Mouse (Mus musculus): Measurements from ENCODE around the gene Ncor1. TPM values are rescaled to one million over a fixed set of nuclear protein-coding genes. Genes with fewer than 3 reads are reported as not detected.

Ncor1 gene
- polyA plus RNA-seq, 1 experiment from 2014 or later = 63.3 TPM

DNA sequence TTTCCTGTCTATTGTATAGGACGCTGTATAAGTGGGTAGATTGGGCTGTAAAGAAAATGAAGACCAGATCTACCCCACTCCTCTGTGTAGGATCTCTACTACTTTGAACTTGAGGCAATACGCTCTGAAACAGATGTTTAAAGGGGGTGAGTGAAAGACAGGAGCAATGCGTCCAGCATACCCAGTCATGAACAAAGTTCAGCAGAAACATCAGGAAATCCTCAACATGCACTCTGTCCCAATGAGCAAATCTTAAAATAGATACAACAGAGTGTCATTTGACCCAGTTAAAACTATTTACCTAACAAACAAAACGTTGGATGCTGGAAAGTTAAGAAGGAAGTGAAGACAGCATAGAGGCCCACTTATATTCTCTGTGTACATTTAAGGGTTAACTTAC lies 106.4 kb downstream of the Ncor1 start:
- Histone ChIP-seq H3K36me3 (replicated peaks) (peaks cover 71% of the 10 kb centered on the region), H3K27ac (replicated peaks) (no peak overlapping the region)
- no peak for ATAC-seq (ENCODE audit: insufficient read depth)

DNA sequence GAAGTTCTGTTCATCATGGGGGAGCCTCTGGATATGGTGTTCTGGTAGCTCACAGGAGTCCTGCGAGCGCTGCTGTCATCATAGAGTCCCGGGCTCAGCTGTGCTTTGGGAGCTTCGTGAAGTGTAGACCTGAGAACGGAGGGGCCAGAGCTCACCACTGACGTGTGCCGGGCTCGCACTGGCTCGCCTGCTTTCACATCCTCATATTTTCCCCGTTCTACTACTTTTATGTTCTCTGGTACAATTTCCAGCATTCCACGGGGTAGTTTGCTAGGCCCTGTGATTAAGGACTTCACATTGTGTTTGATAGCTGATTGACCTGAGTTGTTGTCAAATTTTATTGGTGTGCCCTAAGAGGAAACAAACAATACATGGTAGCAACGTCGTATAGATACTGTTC lies 115.3 kb downstream of the Ncor1 start:
- Histone ChIP-seq H3K27ac (replicated peaks) (no peak overlapping the region), H3K4me1 (replicated peaks) (no peaks in the 10 kb centered on the region), H3K9me3 (replicated peaks) (no peaks in the 10 kb centered on the region), H3K4me2 (no peak overlapping the region), H3K4me3 (replicated peaks) (no peak overlapping the region), H3K36me3 (replicated peaks) (peaks cover 57% of the 10 kb centered on the region), H3K9ac (no peak overlapping the region), H3K27me3 (no peaks in the 10 kb centered on the region)
- 89% methylated on average over 13 of the region's 13 CpGs for WGBS (ENCODE audit: insufficient replicate concordance)
- no peak for ATAC-seq (ENCODE audit: insufficient read depth)

More for the DNA sequence above, 106.4 kb downstream of the Ncor1 start:
- no peak overlapping the region for H3K9ac ChIP-seq
- no peak overlapping the region for H3K4me2 ChIP-seq
- H3K27me3 ChIP-seq = no peaks in the 10 kb centered on the region
- H3K9me3 ChIP-seq (replicated peaks) = no peaks in the 10 kb centered on the region
- no peaks in the 10 kb centered on the region for H3K4me1 ChIP-seq (replicated peaks)
- 67% methylated on average over 4 of the region's 4 CpGs for WGBS (ENCODE audit: insufficient replicate concordance)
- no peak overlapping the region for H3K4me3 ChIP-seq (replicated peaks)

GRCm38 (mm10) chr11:62332228-62332627 lies 126.1 kb downstream of the Ncor1 start:
- Histone ChIP-seq H3K36me3 (replicated peaks) (peaks cover 91% of the 10 kb centered on the region), H3K4me2 (no peak overlapping the region), H3K4me3 (replicated peaks) (no peak overlapping the region), H3K9ac (no peak overlapping the region), H3K4me1 (replicated peaks) (no peaks in the 10 kb centered on the region), H3K27ac (replicated peaks) (no peak overlapping the region), H3K9me3 (replicated peaks) (no peaks in the 10 kb centered on the region), H3K27me3 (no peaks in the 10 kb centered on the region)
- no peak for ATAC-seq (ENCODE audit: insufficient read depth)
- WGBS (ENCODE audit: insufficient replicate concordance) = 82% methylated on average over 4 of the region's 4 CpGs

DNA sequence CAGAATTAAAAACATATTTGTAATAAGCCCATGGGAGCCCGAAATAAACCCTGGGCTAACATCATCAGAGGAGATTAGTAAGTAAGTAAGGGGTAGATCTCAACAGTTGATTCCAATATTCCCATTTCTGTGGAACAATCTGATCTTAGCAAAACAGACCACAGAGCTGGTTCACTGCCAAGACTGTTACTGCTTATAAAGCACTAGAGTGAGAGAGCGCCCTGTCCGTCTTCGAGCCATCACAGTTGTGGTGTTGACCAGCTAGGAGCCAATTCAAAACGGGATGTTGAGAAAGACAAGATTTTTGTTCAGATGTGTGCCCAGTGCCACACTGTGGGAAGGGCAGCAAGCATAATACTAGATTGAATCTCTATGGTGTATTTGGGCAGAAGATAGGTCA lies 127.2 kb downstream of the Ncor1 start:
- Histone ChIP-seq H3K27me3 (no peaks in the 10 kb centered on the region), H3K4me1 (replicated peaks) (no peaks in the 10 kb centered on the region), H3K4me2 (no peak overlapping the region), H3K36me3 (replicated peaks) (peaks cover 92% of the 10 kb centered on the region), H3K9ac (no peak overlapping the region), H3K27ac (replicated peaks) (no peak overlapping the region), H3K4me3 (replicated peaks) (no peak overlapping the region), H3K9me3 (replicated peaks) (no peaks in the 10 kb centered on the region)
- ATAC-seq (ENCODE audit: insufficient read depth) = no peak
- 86% methylated on average over 5 of the region's 5 CpGs for WGBS (ENCODE audit: insufficient replicate concordance)

DNA sequence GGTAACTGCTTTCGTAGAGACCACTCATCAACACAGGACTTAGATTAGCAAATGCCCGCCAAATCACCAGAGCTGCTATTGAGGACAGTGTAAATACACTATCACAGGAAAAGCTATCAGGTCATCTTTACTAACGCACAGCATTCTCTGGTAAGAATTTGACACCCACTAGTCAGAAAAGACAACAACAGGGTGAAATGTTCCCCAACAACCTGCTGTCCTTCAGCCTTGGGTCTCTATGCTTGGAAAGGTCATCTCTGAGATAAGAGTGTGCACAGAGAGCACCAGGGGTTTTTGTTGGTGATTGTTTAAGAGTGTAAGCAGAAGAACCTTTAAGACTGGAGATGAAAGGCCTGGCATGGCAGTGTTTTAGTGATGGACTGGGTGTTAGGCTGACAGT lies 134.7 kb downstream of the Ncor1 start:
- Histone ChIP-seq H3K36me3 (replicated peaks) (peaks cover 92% of the 10 kb centered on the region), H3K27ac (replicated peaks) (no peak overlapping the region), H3K4me1 (replicated peaks) (no peaks in the 10 kb centered on the region), H3K9me3 (replicated peaks) (no peaks in the 10 kb centered on the region), H3K9ac (no peak overlapping the region), H3K4me2 (no peak overlapping the region), H3K27me3 (no peaks in the 10 kb centered on the region), H3K4me3 (replicated peaks) (no peak overlapping the region)
- WGBS (ENCODE audit: insufficient replicate concordance) = 66% methylated on average over 3 of the region's 3 CpGs
- no peak for ATAC-seq (ENCODE audit: insufficient read depth)

GRCm38 (mm10) chr11:62320097-62320496 lies 138.2 kb downstream of the Ncor1 start:
- Histone ChIP-seq H3K9me3 (replicated peaks) (no peaks in the 10 kb centered on the region), H3K27ac (replicated peaks) (no peak overlapping the region), H3K4me2 (no peak overlapping the region), H3K9ac (no peak overlapping the region), H3K27me3 (no peaks in the 10 kb centered on the region), H3K4me3 (replicated peaks) (no peak overlapping the region), H3K36me3 (replicated peaks) (peaks cover 92% of the 10 kb centered on the region), H3K4me1 (replicated peaks) (no peaks in the 10 kb centered on the region)
- no peak for ATAC-seq (ENCODE audit: insufficient read depth)
- 71% methylated on average over 3 of the region's 3 CpGs for WGBS (ENCODE audit: insufficient replicate concordance)

DNA sequence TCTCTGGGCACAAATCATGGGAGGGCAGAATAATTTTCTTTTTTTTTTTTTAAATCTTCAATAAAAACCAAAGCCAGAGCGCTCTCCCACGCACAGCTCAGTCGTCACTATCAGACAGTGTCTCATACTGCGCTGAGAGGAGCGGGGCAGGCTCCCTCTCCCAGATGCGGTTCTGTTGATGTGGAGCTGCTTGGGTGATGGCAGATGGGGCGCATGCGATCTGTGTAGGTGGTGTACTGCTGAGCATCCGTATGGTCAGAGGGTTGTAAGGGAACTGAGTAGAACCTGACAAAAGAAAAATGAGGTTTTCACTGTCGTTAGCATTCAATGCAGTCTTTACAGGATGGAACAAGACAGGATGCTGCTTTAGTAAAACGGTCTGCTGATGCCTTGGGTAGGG lies 140.6 kb downstream of the Ncor1 start:
- Histone ChIP-seq H3K4me3 (replicated peaks) (no peak overlapping the region), H3K4me2 (no peak overlapping the region), H3K36me3 (replicated peaks) (peaks cover 94% of the 10 kb centered on the region), H3K27me3 (no peaks in the 10 kb centered on the region), H3K27ac (replicated peaks) (no peak overlapping the region), H3K9ac (no peak overlapping the region), H3K9me3 (replicated peaks) (no peaks in the 10 kb centered on the region), H3K4me1 (replicated peaks) (no peaks in the 10 kb centered on the region)
- no peak for ATAC-seq (ENCODE audit: insufficient read depth)
- WGBS (ENCODE audit: insufficient replicate concordance) = 84% methylated on average over 11 of the region's 11 CpGs

DNA sequence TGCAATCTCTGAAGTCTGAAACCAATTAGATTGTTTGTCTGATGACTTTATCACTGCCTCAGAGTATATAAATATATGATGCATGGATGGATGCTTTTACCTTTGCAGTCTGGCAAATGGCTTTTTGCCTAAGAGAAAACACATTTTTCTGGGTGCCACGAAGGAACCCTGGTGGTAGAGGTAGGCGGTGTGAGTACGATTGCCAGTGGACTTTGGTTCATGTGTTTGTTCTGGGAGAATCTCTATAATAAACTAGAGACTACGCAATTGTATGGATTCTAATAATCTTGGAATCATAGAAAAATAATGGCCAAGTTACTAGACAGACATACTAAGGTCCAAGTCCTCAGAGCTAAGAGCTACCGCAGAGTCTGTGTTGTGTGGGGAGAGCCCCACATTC lies 143.4 kb downstream of the Ncor1 start:
- no peak overlapping the region for H3K27ac ChIP-seq (replicated peaks)
- peaks cover 74% of the 10 kb centered on the region for H3K36me3 ChIP-seq (replicated peaks)
- H3K9ac ChIP-seq = no peak overlapping the region
- H3K27me3 ChIP-seq = no peaks in the 10 kb centered on the region
- H3K4me1 ChIP-seq (replicated peaks) = no peaks in the 10 kb centered on the region
- H3K4me3 ChIP-seq (replicated peaks) = no peak overlapping the region
- no peak overlapping the region for H3K4me2 ChIP-seq
- no peak for ATAC-seq (ENCODE audit: insufficient read depth)
- no peaks in the 10 kb centered on the region for H3K9me3 ChIP-seq (replicated peaks)
- 90% methylated on average over 5 of the region's 5 CpGs for WGBS (ENCODE audit: insufficient replicate concordance)

DNA sequence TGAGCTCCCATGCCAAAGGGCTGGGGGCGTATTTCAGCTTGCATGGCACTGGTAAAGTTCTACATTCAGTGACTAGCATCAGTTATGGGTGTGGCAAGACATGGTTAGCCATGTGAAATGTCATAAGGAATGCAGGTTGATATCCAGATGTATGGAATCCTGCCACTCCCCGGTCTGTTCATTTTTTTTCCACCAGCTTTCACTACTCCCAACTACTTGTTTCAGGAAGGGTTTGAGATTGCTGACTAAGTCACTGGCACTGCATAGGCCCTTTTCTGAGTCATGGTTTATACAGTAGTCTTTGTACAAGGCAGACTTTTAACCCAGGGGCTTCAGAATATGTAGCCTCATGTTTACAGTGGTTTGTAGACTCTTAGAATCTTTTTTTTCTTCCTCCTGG lies 149.0 kb downstream of the Ncor1 start:
- Histone ChIP-seq H3K36me3 (replicated peaks) (peaks cover 25% of the 10 kb centered on the region), H3K27me3 (no peaks in the 10 kb centered on the region), H3K9me3 (replicated peaks) (no peaks in the 10 kb centered on the region), H3K27ac (replicated peaks) (no peak overlapping the region), H3K4me2 (no peak overlapping the region), H3K4me1 (replicated peaks) (no peaks in the 10 kb centered on the region), H3K4me3 (replicated peaks) (no peak overlapping the region), H3K9ac (no peak overlapping the region)
- no peak for ATAC-seq (ENCODE audit: insufficient read depth)
- 80% methylated on average over 2 of the region's 2 CpGs for WGBS (ENCODE audit: insufficient replicate concordance)

- peaks cover 8% of the 10 kb centered on the region; the same call in 1 of the 2 replicates for H3K36me3 ChIP-seq (replicated peaks)
- H3K9me3 ChIP-seq (replicated peaks) = no peaks in the 10 kb centered on the region
- no peak overlapping the region for H3K27ac ChIP-seq (replicated peaks)
- H3K4me3 ChIP-seq (replicated peaks) = no peak overlapping the region
- H3K27me3 ChIP-seq = no peaks in the 10 kb centered on the region
- no peak overlapping the region for H3K4me2 ChIP-seq
- H3K9ac ChIP-seq = no peak overlapping the region
- ATAC-seq (ENCODE audit: insufficient read depth) = no peak
- H3K4me1 ChIP-seq (replicated peaks) = no peaks in the 10 kb centered on the region
- WGBS (ENCODE audit: insufficient replicate concordance) = 88% methylated on average over 2 of the region's 2 CpGs
These were observed 152.5 kb downstream of the Ncor1 start for GRCm38 (mm10) chr11:62305866-62306265.

DNA sequence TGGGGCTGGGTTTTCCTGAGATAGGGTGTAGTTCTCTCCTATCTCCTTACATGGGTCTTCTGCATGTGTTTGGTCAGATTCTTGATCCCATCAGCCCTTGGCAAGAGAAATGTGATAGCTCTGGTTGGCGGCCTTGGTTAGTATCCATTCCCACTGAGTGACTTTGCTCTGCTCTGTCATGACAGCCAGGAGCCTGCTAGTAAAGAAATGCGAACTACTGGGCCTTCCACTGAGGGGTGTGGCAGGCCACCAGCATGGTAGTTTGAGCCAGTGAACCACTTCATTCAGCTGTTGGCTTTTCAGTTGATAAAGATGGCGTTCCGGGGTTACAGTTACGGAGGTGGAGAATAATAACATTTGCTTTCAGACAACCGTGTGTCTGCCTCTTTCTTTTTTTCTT lies 159.5 kb downstream of the Ncor1 start:
- no peaks in the 10 kb centered on the region for H3K27me3 ChIP-seq
- no peak overlapping the region for H3K4me2 ChIP-seq
- H3K4me3 ChIP-seq (replicated peaks) = no peak overlapping the region
- H3K36me3 ChIP-seq (replicated peaks) = 0 out of 2 replicates have a peak, but pooled peaks cover 11% of the 10 kb centered on the region
- H3K27ac ChIP-seq (replicated peaks) = no peak overlapping the region
- H3K9me3 ChIP-seq (replicated peaks) = no peaks in the 10 kb centered on the region
- H3K9ac ChIP-seq = no peak overlapping the region
- no peaks in the 10 kb centered on the region for H3K4me1 ChIP-seq (replicated peaks)
- 73% methylated on average over 6 of the region's 6 CpGs for WGBS (ENCODE audit: insufficient replicate concordance)
- no peak for ATAC-seq (ENCODE audit: insufficient read depth)

- Histone ChIP-seq H3K9me3 (replicated peaks) (no peaks in the 10 kb centered on the region), H3K27ac (replicated peaks) (no peak overlapping the region), H3K9ac (no peak overlapping the region), H3K4me3 (replicated peaks) (no peak overlapping the region), H3K27me3 (no peaks in the 10 kb centered on the region), H3K36me3 (replicated peaks) (0 out of 2 replicates have a peak, but pooled peaks cover 5% of the 10 kb centered on the region), H3K4me2 (no peak overlapping the region), H3K4me1 (replicated peaks) (no peaks in the 10 kb centered on the region)
- WGBS (ENCODE audit: insufficient replicate concordance) = 85% methylated on average over 2 of the region's 2 CpGs
- no peak for ATAC-seq (ENCODE audit: insufficient read depth)
These were observed 164.2 kb downstream of the Ncor1 start for GRCm38 (mm10) chr11:62294121-62294520.

All from liver, embryonic 15.5 days (tissue).